Mouse (Mus musculus): ENCODE results near the gene Cage1. TPM values are rescaled to one million over a fixed set of nuclear protein-coding genes. Genes with fewer than 3 reads are reported as not detected.

The Cage1 gene
- total and polyA plus RNA-seq, 2 experiments: 0.06 to 0.55 TPM

DNA sequence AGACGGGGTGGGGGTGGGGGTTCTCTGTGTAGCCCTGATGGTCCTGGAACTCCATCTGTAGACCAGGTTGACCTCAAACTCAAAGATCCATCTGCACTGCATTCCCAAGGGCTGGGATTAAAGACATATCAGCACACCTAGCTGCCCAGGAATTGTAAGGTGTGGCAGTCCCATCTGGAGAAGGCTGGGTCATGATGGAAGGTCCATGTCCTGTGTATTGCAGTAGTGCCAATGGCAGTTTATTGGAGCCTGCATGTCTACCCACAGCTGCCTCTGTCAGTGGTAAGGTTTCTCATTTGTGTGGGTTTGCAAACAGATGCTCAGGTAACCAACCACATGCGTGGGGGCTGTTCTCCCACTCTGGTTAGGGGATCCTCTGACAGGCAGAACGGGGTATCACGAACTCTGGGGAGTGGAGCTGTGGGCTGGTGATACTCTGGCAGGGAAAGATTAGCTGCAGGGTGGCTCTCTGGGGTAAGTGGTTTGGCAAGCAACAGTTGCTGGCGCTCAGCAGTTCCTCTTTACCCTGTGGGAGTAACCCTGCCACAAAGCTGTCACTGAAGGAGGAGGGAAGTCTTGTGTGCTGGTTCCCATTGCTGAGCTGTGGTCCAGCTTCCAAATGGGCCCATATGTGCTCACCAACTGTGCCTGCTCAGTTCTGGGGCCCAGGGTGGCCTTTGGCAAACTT is 27.0 kb downstream of the Cage1 start:
- TF ChIP-seq CTCF (IDR thresholded peaks at IDR 0.05; ENCODE audit: low read depth, low read length): no peak
- no peak for TF ChIP-seq POLR2A (IDR thresholded peaks at IDR 0.05; ENCODE audit: extremely low read depth, insufficient read depth, low read length)
- no peaks in the 10 kb centered on the region for H3K36me3 ChIP-seq (ENCODE audit: control insufficient read depth, insufficient read depth, low read length)
- no peak for DNase-seq (ENCODE audit: extremely low read depth, low read depth, low spot score)
- H3K27ac ChIP-seq (replicated peaks; ENCODE audit: insufficient read depth, low read depth, low read length): no peak overlapping the region
- WGBS: 78% methylated on average over 5 of the region's 5 CpGs
- no peaks in the 10 kb centered on the region for H3K27me3 ChIP-seq (ENCODE audit: control insufficient read depth, insufficient read depth, low read length)
- H3K9ac ChIP-seq (ENCODE audit: low read depth, low read length): no peak overlapping the region
- no peaks in the 10 kb centered on the region for H3K79me2 ChIP-seq (ENCODE audit: control insufficient read depth, insufficient read depth, low read length)
- no peak overlapping the region for H3K4me3 ChIP-seq (ENCODE audit: insufficient read depth, low read depth, low read length)
- no peaks in the 10 kb centered on the region for H3K4me1 ChIP-seq (ENCODE audit: control insufficient read depth, insufficient read depth, low read length)

DNA sequence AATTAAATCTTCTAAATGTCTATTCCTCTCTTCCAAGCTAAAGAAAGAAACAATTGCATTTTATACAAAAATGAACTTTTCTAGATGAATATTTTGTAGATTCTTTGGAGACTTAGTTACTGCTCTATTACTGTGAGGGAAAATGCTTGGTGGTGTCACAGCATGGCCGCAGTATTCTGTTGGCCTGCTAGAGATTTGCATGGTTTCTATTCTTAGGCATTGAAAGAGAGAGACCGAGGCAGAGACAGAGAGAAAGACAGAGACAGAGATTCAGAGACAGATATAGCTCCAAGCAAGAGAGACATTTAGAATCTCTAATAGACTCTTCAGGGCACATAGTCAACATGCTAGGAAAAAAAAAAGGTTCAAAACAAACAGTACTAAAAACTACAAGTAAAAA is 28.9 kb downstream of the Cage1 start:
- TF ChIP-seq CTCF (IDR thresholded peaks at IDR 0.05; ENCODE audit: low read depth, low read length) (no peak), POLR2A (IDR thresholded peaks at IDR 0.05; ENCODE audit: extremely low read depth, insufficient read depth, low read length) (no peak)
- H3K27ac ChIP-seq (replicated peaks; ENCODE audit: insufficient read depth, low read depth, low read length): no peak overlapping the region
- no peak overlapping the region for H3K4me3 ChIP-seq (ENCODE audit: insufficient read depth, low read depth, low read length)
- DNase-seq (ENCODE audit: extremely low read depth, low read depth, low spot score): no peak
- no peak overlapping the region for H3K9ac ChIP-seq (ENCODE audit: low read depth, low read length)
- no peaks in the 10 kb centered on the region for H3K79me2 ChIP-seq (ENCODE audit: control insufficient read depth, insufficient read depth, low read length)
- 96% methylated on average over 2 of the region's 2 CpGs for WGBS
- H3K27me3 ChIP-seq (ENCODE audit: control insufficient read depth, insufficient read depth, low read length): no peaks in the 10 kb centered on the region
- no peaks in the 10 kb centered on the region for H3K4me1 ChIP-seq (ENCODE audit: control insufficient read depth, insufficient read depth, low read length)
- no peaks in the 10 kb centered on the region for H3K36me3 ChIP-seq (ENCODE audit: control insufficient read depth, insufficient read depth, low read length)

DNA sequence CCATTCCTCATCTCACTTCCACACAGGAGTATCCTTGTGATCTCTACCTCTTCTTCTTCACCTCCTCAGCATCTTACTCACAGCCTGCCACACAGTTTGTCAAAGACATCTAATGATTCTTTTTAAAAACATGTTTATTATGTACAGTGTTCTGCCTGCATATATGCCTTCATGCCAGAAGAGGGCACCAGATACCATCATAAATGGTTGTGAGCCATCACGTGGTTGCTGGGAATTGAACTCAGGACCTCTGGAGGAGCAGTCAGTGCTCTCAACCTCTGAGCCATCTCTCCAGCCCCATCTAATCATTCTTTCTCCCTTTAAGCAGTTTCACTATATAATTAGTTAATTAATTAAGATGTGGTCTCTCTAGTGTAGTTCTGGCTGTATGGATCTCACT is 34.4 kb downstream of the Cage1 start:
- no peak for DNase-seq (ENCODE audit: extremely low read depth, low read depth, low spot score)
- Histone ChIP-seq H3K4me3 (ENCODE audit: insufficient read depth, low read depth, low read length) (no peak overlapping the region), H3K36me3 (ENCODE audit: control insufficient read depth, insufficient read depth, low read length) (no peaks in the 10 kb centered on the region), H3K79me2 (ENCODE audit: control insufficient read depth, insufficient read depth, low read length) (no peaks in the 10 kb centered on the region), H3K27ac (replicated peaks; ENCODE audit: insufficient read depth, low read depth, low read length) (no peak overlapping the region), H3K4me1 (ENCODE audit: control insufficient read depth, insufficient read depth, low read length) (no peaks in the 10 kb centered on the region), H3K9ac (ENCODE audit: low read depth, low read length) (no peak overlapping the region), H3K27me3 (ENCODE audit: control insufficient read depth, insufficient read depth, low read length) (no peaks in the 10 kb centered on the region)
- WGBS: 50% methylated on average over 1 of the region's 1 CpGs
- TF ChIP-seq POLR2A (IDR thresholded peaks at IDR 0.05; ENCODE audit: extremely low read depth, insufficient read depth, low read length): no peak
- TF ChIP-seq CTCF (IDR thresholded peaks at IDR 0.05; ENCODE audit: low read depth, low read length): no peak

DNA sequence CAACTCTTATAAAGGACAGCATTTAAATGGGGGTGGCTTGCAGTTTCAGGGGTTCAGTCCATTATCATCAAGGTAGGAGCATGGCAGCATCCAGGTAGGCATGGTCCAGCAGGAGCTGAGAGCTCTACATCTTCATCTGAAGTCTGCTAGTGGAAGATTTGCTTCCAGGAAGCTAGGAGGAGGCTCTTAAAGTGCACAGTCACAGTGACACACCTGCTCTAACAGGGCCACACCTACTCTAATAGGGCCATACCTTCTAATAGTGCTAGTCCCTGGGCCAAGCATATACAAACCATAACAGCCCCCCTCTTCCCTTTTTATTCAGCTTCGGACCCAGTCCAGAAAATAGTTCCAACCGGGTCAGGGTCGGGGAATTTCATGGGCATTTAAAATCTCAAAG is 37.2 kb downstream of the Cage1 start:
- no peak for TF ChIP-seq CTCF (IDR thresholded peaks at IDR 0.05; ENCODE audit: low read depth, low read length)
- TF ChIP-seq POLR2A (IDR thresholded peaks at IDR 0.05; ENCODE audit: extremely low read depth, insufficient read depth, low read length): no peak
- 80% methylated on average over 3 of the region's 3 CpGs for WGBS
- H3K79me2 ChIP-seq (ENCODE audit: control insufficient read depth, insufficient read depth, low read length): no peaks in the 10 kb centered on the region
- no peaks in the 10 kb centered on the region for H3K36me3 ChIP-seq (ENCODE audit: control insufficient read depth, insufficient read depth, low read length)
- H3K9ac ChIP-seq (ENCODE audit: low read depth, low read length): no peak overlapping the region
- no peaks in the 10 kb centered on the region for H3K4me1 ChIP-seq (ENCODE audit: control insufficient read depth, insufficient read depth, low read length)
- no peak for DNase-seq (ENCODE audit: extremely low read depth, low read depth, low spot score)
- H3K4me3 ChIP-seq (ENCODE audit: insufficient read depth, low read depth, low read length): no peak overlapping the region
- H3K27me3 ChIP-seq (ENCODE audit: control insufficient read depth, insufficient read depth, low read length): no peaks in the 10 kb centered on the region
- H3K27ac ChIP-seq (replicated peaks; ENCODE audit: insufficient read depth, low read depth, low read length): no peak overlapping the region

DNA sequence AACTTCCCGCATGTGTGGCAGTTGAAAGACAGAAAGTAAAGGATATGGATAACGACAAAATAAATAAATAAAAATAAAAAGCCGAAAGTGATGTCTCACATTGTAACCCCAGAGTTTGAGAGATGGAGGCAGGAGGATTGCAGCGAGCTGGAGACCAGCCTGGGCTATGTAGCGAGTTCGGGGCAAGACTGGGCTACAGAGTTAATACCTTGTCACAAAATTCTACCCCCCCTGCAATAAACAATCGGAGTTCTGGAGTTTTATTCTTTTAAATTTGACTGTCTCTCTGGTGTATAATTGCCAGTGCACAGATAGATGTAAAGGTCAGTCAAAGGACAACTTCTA is 42.5 kb downstream of the Cage1 start:
- WGBS: 14% methylated on average over 7 of the region's 7 CpGs
- H3K36me3 ChIP-seq (ENCODE audit: control insufficient read depth, insufficient read depth, low read length): peaks cover 10% of the 10 kb centered on the region
- no peak overlapping the region for H3K9ac ChIP-seq (ENCODE audit: low read depth, low read length)
- H3K27me3 ChIP-seq (ENCODE audit: control insufficient read depth, insufficient read depth, low read length): no peaks in the 10 kb centered on the region
- no peak for DNase-seq (ENCODE audit: extremely low read depth, low read depth, low spot score)
- TF ChIP-seq POLR2A (IDR thresholded peaks at IDR 0.05; ENCODE audit: extremely low read depth, insufficient read depth, low read length) (no peak), CTCF (IDR thresholded peaks at IDR 0.05; ENCODE audit: low read depth, low read length) (no peak)
- no peak overlapping the region for H3K27ac ChIP-seq (replicated peaks; ENCODE audit: insufficient read depth, low read depth, low read length)
- peak overlapping the region; percentile 99 for H3K4me3 ChIP-seq (ENCODE audit: insufficient read depth, low read depth, low read length)
- peaks cover 11% of the 10 kb centered on the region; the same call in 1 of the 2 replicates for H3K79me2 ChIP-seq (ENCODE audit: control insufficient read depth, insufficient read depth, low read length)
- peaks cover 3% of the 10 kb centered on the region; the same call in 1 of the 2 replicates for H3K4me1 ChIP-seq (ENCODE audit: control insufficient read depth, insufficient read depth, low read length)

DNA sequence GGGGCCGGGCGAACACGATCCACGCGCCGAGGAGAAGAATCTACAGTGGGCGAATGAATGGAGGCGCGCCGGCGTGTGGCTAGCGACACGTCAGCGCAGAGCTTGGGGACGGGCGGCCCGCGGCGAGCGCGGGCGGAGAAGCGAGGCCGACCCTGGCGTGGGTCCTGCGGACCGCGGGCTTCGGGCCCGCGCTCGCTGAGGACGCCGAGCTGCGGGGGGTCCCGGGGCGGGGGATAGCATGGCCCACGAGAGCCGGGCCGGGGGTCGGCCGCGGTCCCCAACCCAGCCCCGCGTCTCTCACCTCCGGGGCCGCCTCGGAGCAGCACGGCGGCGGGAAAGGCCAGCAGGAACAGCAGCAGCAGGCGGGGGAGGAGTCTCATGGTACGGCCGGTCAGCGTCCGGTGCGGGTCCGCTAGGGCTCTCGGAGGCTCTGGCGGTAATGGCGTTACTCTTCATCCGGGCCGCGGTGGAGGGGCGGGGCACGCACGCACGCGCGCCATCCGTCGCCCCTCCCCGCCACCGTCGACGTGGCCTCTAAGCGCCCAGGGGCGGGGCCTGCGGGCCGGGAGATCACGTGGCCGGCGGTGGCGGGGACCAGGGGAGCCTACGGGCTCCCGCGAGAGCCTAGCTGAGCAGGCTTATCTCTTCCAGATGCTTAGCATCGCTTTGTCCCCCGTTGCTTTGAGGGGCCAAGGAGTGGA is 43.0 kb downstream of the Cage1 start, which contains the start of gene Ssr1:
Gene Ssr1, minus strand, starts transcription at position 514 of the 701 bp plus-strand sequence.
- peak; percentile 69 for DNase-seq (ENCODE audit: extremely low read depth, low read depth, low spot score)
- under 1% methylated on average over 89 of the region's 89 CpGs for WGBS

More for the DNA sequence above, 43.0 kb downstream of the Cage1 start, which contains the start of gene Ssr1:
- H3K4me1 ChIP-seq (ENCODE audit: control insufficient read depth, insufficient read depth, low read length): peaks cover 3% of the 10 kb centered on the region; the same call in 1 of the 2 replicates
- H3K36me3 ChIP-seq (ENCODE audit: control insufficient read depth, insufficient read depth, low read length): peaks cover 14% of the 10 kb centered on the region
- peak within 1 kb of the TSS; percentile 83 for H3K27ac ChIP-seq (replicated peaks; ENCODE audit: insufficient read depth, low read depth, low read length)
- peaks cover 11% of the 10 kb centered on the region; the same call in 1 of the 2 replicates for H3K79me2 ChIP-seq (ENCODE audit: control insufficient read depth, insufficient read depth, low read length)
- H3K4me3 ChIP-seq (ENCODE audit: insufficient read depth, low read depth, low read length): peak within 1 kb of the TSS; percentile 99
- peak within 1 kb of the TSS; percentile 99 for H3K9ac ChIP-seq (ENCODE audit: low read depth, low read length)
- TF ChIP-seq CTCF (IDR thresholded peaks at IDR 0.05; ENCODE audit: low read depth, low read length) (no peak), POLR2A (IDR thresholded peaks at IDR 0.05; ENCODE audit: extremely low read depth, insufficient read depth, low read length) (peak; percentile 80)
- no peaks in the 10 kb centered on the region for H3K27me3 ChIP-seq (ENCODE audit: control insufficient read depth, insufficient read depth, low read length)

Data from liver, adult 2 months (tissue).